Mouse (Mus musculus) MEL (cell line): ENCODE measurements at regions not wholly inside any gene's neighbourhood (a gene's known extent, or its start where the extent isn't known, plus 50 kb on each side); places are given as distances from the start of the nearest gene placed in this dataset.

Source experiments
- DNase-seq: peaks from one replicate; pipeline ENCODE4 v3.0.0; 2011; ENCODE audit warnings: low read depth, low spot score
- H3K27ac ChIP-seq: 2 replicates; pipeline ENCODE4 v1.5.1; 2012; ENCODE audit warnings: low read depth, mild to moderate bottlenecking, control low read depth, low read length, moderate library complexity; ENCODE audit not compliant: control insufficient read depth
- H3K27me3 ChIP-seq, 2 experiments: fragments of 150-350 bp in 1 of 2; sonication (generic) in 1 of 2; 2 replicates each; pipeline ENCODE4 v1.6.1; 2012; ENCODE audit warnings: low read length in 2 of 2, mild to moderate bottlenecking in 2 of 2, improper control_type of control experiment in 1 of 2, moderate library complexity in 1 of 2; ENCODE audit not compliant: insufficient read depth in 2 of 2, control insufficient read depth in 1 of 2
- H3K36me3 ChIP-seq, 2 experiments: 2 replicates each; pipeline ENCODE4 v1.6.1; 2012 to 2014; ENCODE audit warnings: low read length in 2 of 2, improper control_type of control experiment in 1 of 2, inconsistent platforms in 1 of 2, mild to moderate bottlenecking in 1 of 2; ENCODE audit not compliant: insufficient read depth in 2 of 2, control insufficient read depth in 1 of 2
- H3K4me1 ChIP-seq, 2 experiments: fragments of 150-350 bp in 1 of 2; sonication (generic) in 1 of 2; 2 replicates each; pipeline ENCODE4 v1.6.1; 2012; ENCODE audit warnings: low read length in 2 of 2, improper control_type of control experiment in 1 of 2, mild to moderate bottlenecking in 1 of 2; ENCODE audit not compliant: insufficient read depth in 2 of 2, control insufficient read depth in 1 of 2
- H3K4me3 ChIP-seq, 2 experiments: fragments of 150-350 bp in 1 of 2; sonication (generic) in 1 of 2; 2 replicates each; pipeline ENCODE4 v1.5.1; 2012; ENCODE audit warnings: low read depth in 2 of 2, low read length in 2 of 2, mild to moderate bottlenecking in 2 of 2, moderate library complexity in 2 of 2, control low read depth in 1 of 2, improper control_type of control experiment in 1 of 2; ENCODE audit not compliant: control insufficient read depth in 1 of 2, insufficient read depth in 1 of 2
- H3K79me2 ChIP-seq: 2 replicates; pipeline ENCODE4 v1.6.1; 2012; ENCODE audit warnings: mild to moderate bottlenecking, low read length, moderate library complexity; ENCODE audit not compliant: control insufficient read depth, poor library complexity, insufficient read depth
- H3K9ac ChIP-seq: 2 replicates; pipeline ENCODE4 v1.6.1; 2012; ENCODE audit warnings: low read depth, mild to moderate bottlenecking, control low read depth, low read length, moderate library complexity; ENCODE audit not compliant: control insufficient read depth, poor library complexity, severe bottlenecking
- H3K9me3 ChIP-seq: fragments of 150-350 bp; sonication (generic); replicated peaks from 2 replicates; pipeline ENCODE4 v1.6.1; 2012; ENCODE audit warnings: mild to moderate bottlenecking, low read length, improper control_type of control experiment, moderate library complexity; ENCODE audit not compliant: insufficient read depth
- EP300 ChIP-seq, 2 experiments: IDR thresholded peaks; 2 replicates each; pipeline ENCODE4 v1.6.1; 2011; ENCODE audit warnings: improper control_type of control experiment in 2 of 2, low read length in 2 of 2, low read depth in 1 of 2, mild to moderate bottlenecking in 1 of 2
- NRF1 ChIP-seq: IDR thresholded peaks from 2 replicates; pipeline ENCODE4 v1.6.1; 2014; ENCODE audit warnings: low read depth, mild to moderate bottlenecking, inconsistent platforms, low read length, improper control_type of control experiment, moderate library complexity; ENCODE audit not compliant: poor library complexity, insufficient read depth, severe bottlenecking
- POLR2A ChIP-seq, 2 experiments: IDR thresholded peaks; 2 replicates each; pipeline ENCODE4 v1.6.1; 2011 to 2012; ENCODE audit warnings: low read length in 2 of 2, mild to moderate bottlenecking in 2 of 2, control low read depth in 1 of 2, improper control_type of control experiment in 1 of 2, low read depth in 1 of 2, moderate library complexity in 1 of 2; ENCODE audit not compliant: control insufficient read depth in 1 of 2, insufficient read depth in 1 of 2, poor library complexity in 1 of 2
- SIN3A ChIP-seq: IDR thresholded peaks from 2 replicates; pipeline ENCODE4 v1.6.1; 2012; ENCODE audit warnings: low read length, improper control_type of control experiment, inconsistent platforms
- TBP ChIP-seq: IDR thresholded peaks from 2 replicates; pipeline ENCODE4 v1.8.0; 2011; ENCODE audit warnings: low read depth, low read length, improper control_type of control experiment
- UBTF ChIP-seq: IDR thresholded peaks from 2 replicates; pipeline ENCODE4 v1.6.1; 2012; ENCODE audit warnings: low read depth, mild to moderate bottlenecking, inconsistent platforms, low read length, improper control_type of control experiment, moderate library complexity, borderline replicate concordance; ENCODE audit not compliant: insufficient read depth
- USF1 ChIP-seq: IDR thresholded peaks from 2 replicates; pipeline ENCODE4 v1.6.1; 2014; ENCODE audit warnings: low read depth, mild to moderate bottlenecking, inconsistent platforms, low read length, improper control_type of control experiment, moderate library complexity

DNA sequence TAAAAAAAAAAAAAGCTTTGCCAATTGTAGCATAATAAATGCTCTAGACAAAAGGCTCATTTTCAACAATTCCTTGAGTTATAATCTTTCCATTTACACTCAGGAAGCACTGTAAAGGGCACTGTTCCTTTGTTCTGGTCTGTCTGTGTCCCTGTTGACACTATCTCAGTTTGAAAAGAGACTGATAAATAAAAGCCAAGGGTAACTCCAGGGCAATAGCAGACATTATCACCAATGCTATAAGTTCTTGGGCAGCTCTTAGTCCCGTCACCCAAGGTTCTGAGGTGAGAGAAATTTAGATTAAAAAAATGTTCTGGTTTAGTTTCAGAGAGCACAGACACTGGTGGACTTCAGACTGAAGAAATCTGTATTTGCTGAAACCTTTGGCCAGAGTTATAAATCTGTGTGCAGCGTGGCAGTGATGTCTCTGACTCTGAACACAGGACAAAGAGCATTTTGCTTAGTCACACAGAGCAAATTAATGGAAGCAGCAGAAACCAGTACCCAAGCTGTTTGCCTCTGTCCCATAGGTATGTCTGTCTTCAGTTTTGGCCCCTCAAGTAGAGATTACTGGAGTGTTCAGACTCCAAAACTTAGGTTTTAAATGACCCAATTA is 57.6 kb upstream of the Apob start:
- Histone ChIP-seq H3K9ac (no peak overlapping the region), H3K4me3 (no peak overlapping the region), H3K27ac (no peak overlapping the region), H3K4me1 (no peaks in the 10 kb centered on the region), H3K36me3 (no peaks in the 10 kb centered on the region), H3K9me3 (no peaks in the 10 kb centered on the region), H3K27me3 (no peaks in the 10 kb centered on the region), H3K79me2 (no peaks in the 10 kb centered on the region)
- no peak for TF ChIP-seq EP300 (IDR thresholded peaks at IDR 0.05; ENCODE audit: low read depth in 1 of 2, low read length in 2 of 2)
- TF ChIP-seq SIN3A: no peak
- no peak for TF ChIP-seq USF1
- no peak for TF ChIP-seq TBP
- no peak for TF ChIP-seq UBTF
- no peak for TF ChIP-seq POLR2A (IDR thresholded peaks at IDR 0.05; ENCODE audit: control insufficient read depth in 1 of 2, insufficient read depth in 1 of 2, low read depth in 1 of 2, low read length in 2 of 2, poor library complexity in 1 of 2)
- DNase-seq: no peak

GRCm38 (mm10) chr12:7920888-7921287 is 56.6 kb upstream of the Apob start:
- H3K9me3 ChIP-seq: no peaks in the 10 kb centered on the region
- H3K4me1 ChIP-seq: no peaks in the 10 kb centered on the region
- no peak for TF ChIP-seq NRF1
- H3K79me2 ChIP-seq: no peaks in the 10 kb centered on the region
- H3K4me3 ChIP-seq: no peak overlapping the region
- no peaks in the 10 kb centered on the region for H3K27me3 ChIP-seq
- no peak overlapping the region for H3K27ac ChIP-seq
- H3K36me3 ChIP-seq: no peaks in the 10 kb centered on the region
- no peak for DNase-seq
- H3K9ac ChIP-seq: no peak overlapping the region
